Mouse (Mus musculus): ENCODE measurements around the gene Ctso. TPM values are rescaled to one million over a fixed set of nuclear protein-coding genes. Genes with fewer than 3 reads are reported as not detected.

Gene Ctso
- 24.2 and 29.6 TPM in 2 replicates for polyA plus RNA-seq (2021; fragmentation: Nextera tagmentation)
- long read RNA-seq, experiment 1, transcript Ctso-201 (8 exons, 3,468 nt), result major isoform, 351 of 385 reads
- long read RNA-seq, experiment 1, partial matches to known transcripts, result 7 of 385 reads
- long read RNA-seq, experiment 1, other reads (novel, unspliced or antisense), result 25 of 385 reads
- long read RNA-seq, experiment 2, transcript Ctso-201 (8 exons, 3,468 nt), result major isoform, 66 of 77 reads
- long read RNA-seq, experiment 2, partial matches to known transcripts, result 4 of 77 reads
- long read RNA-seq, experiment 2, other reads (novel, unspliced or antisense), result 7 of 77 reads

GRCm38 (mm10) chr3:81932141-81933101 is at the start of gene Ctso:
TSS of gene Ctso (plus strand) at chr3:81932601.

DNA sequence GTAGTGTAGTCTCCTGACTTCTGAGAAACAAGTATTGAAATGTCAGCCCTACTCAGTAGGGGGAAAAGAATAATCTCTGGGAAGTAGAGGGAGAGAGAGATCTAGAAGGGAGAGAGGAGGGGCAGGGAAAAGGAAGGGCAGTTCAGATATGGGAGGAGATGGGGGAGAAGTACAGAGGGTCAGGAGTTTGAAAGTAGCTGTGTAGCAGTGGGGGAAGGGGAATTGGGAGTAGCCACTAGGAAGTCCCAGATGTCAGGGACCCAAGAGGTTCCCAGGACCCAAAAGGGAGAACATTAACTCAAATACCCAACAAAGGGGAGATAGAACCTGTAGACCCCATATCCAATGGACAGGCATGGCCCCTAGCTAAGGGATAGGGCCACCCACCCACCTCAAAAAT is 43.7 kb downstream of the Ctso start, which contains the start of gene Tdo2:
Gene Tdo2, minus strand, starts transcription at position 101 of the 400 bp plus-strand sequence.

GRCm38 (mm10) chr3:81981990-81982389 is 49.6 kb downstream of the Ctso start, which contains the start of gene Asic5:
TSS of gene Asic5 (plus strand) at chr3:81982290.

Other genes with a start within 250 kb of the Ctso start
- 0.74 and 1.2 TPM in 2 replicates for gene Tdo2, start 43.6 kb downstream of the Ctso start, polyA plus RNA-seq (2021; fragmentation: Nextera tagmentation)
- not detected in 2 replicates for gene Asic5, start 49.7 kb downstream of the Ctso start, polyA plus RNA-seq (2021; fragmentation: Nextera tagmentation)
- gene Gucy1b1, start 142.1 kb downstream of the Ctso start, polyA plus RNA-seq (2021; fragmentation: Nextera tagmentation), result 40.8 and 48.7 TPM in 2 replicates
- 37.0 and 61.2 TPM in 2 replicates for gene Gucy1a1, start 213.2 kb downstream of the Ctso start, polyA plus RNA-seq (2021; fragmentation: Nextera tagmentation)